Mouse (Mus musculus) bone marrow, adult 2 months (tissue): ENCODE data around the gene Tec.

Experiments
- CTCF ChIP-seq: fragments of 200-500 bp; IDR thresholded peaks from 2 replicates; pipeline ENCODE4 v1.5.1; 2011; ENCODE audit warnings: low read length, control low read depth; ENCODE audit not compliant: control insufficient read depth, insufficient read depth
- POLR2A ChIP-seq: fragments of 200-500 bp; IDR thresholded peaks from 2 replicates; pipeline ENCODE4 v1.6.1; 2011; ENCODE audit warnings: low read depth, mild to moderate bottlenecking, control low read depth, low read length, borderline replicate concordance; ENCODE audit not compliant: control insufficient read depth

GRCm38 (mm10) chr5:72895261-72895660, 27.0 kb upstream of the Tec start:
- TF ChIP-seq POLR2A (no peak), CTCF (no peak)
